Mouse (Mus musculus) spleen, postnatal 14 days (tissue): Measurements from ENCODE around the gene Pask.
"Not testable (repeated sequence)": the region's sequence is repeated elsewhere in the genome, so short reads cannot be mapped to it uniquely, and the experiment has no call there.

Experiments used
- DNase-seq, 2 experiments: peaks; one replicate each; pipeline ENCODE4 v3.0.0; 2021 to 2022; ENCODE audit warnings: low spot score in 2 of 2

The Pask gene

DNA sequence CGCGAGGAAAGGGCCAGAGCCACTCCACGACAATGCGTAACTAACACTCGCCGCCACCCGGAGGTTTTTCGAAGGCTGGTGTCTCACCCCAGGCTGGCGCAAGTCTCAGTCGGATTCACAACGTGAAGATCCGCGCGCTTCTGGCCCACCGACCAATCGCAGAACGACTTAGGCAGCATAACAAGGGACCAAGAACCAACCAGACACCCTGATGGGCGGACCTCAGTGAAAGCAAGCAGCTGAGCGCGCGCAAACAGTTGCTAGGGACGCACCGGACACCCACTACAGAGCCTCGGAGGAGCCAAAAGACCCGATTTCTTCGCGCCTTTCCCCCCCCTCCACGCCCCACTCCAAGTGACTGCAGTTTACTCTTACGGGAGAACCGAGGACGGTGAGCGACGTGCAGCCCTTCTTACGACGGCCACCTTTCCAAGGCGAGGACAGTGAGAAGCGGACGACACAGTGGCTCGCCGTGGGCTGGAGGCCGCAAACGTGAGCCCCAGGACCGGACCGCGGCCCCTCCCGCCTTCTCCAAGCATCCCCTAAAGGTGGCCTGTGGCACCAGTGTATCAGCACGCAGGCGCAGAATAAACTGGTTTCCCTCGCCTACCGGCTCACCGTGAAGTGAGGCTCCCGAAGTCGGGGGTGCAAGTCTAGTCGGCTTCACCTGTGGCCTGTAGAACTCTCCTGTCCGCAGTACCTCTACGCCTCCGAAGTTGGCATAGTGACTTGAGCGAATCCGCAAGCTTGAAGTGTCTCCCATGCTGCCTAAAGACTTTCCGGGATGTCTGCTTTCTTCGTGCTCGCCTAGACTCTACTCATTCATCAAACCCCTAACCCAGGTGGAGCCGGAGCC, at the start of gene Pask, which contains the start of gene Ppp1r7:
Gene Pask (minus strand): TSS at position 835 of the 856 bp plus-strand sequence.
Gene Ppp1r7 (plus strand): TSS at position 207 of the 856 bp plus-strand sequence.
- DNase-seq = peak; percentile 83 to 89

DNA sequence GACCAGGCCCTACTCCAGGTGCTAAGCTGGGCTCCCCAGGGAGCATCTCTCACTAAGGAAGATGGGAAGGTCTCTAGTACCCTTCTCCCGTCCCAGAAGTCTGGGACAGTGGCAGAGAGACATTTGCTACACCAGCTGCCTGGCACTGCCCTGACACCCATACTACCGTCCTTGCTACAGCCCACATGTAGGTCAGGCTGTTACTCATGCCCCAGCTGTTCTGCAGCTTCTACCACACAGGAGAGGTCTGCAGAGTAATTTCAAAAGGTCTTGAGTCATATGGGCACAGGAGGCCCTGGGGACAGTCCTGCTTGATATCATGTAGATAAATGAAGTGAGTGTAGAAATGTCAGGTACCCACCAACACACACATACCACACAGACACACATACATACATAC, 45.6 kb upstream of the Pask start:
- DNase-seq = no peak

- DNase-seq = no peak
Measured at GRCm38 (mm10) chr1:93387198-93387597, 43.9 kb upstream of the Pask start.

DNA sequence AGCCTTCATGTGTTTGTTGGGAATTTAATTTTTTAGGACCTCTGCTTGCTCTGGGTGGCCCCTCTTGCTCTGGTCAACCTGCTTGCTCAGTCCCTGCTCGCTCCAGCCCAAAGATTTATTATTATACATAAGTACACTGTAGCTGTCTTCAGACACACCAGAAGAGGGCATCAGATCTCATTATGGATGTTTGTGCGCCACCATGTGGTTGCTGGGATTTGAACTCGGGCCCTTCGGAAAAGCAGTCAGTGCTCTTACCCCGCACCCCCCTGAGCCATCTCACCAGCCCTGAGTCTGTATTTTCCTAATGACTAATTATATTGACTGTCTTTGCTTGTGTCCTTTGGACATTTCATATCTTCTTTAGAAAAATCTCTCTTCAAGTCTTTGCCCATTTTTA, 35.8 kb upstream of the Pask start:
- DNase-seq = no peak

DNA sequence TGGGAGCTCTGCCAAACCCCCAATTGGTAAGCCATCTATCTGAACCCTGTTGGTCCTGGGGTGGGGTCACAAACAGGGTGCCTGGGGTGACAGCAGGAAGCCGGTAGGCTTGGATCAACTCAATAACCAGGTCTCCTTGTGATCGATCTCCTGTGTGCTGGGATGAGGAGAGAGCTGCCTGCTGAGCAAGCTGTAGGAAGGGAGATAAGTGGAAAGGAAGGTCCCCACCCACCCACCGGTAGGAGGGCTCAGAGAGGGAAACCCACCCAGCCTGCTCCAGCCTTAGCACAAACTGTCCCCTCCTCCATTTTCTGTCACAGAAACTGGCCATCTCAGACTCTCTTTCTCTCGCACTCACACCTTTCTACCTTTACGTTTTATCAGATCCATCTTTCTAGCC, 34.0 kb upstream of the Pask start:
- DNase-seq = no peak

GRCm38 (mm10) chr1:93373665-93374064, 30.4 kb upstream of the Pask start, which contains the start of gene Ano7:
Gene Ano7, plus strand, starts transcription at chr1:93373930.
- no peak for DNase-seq

DNA sequence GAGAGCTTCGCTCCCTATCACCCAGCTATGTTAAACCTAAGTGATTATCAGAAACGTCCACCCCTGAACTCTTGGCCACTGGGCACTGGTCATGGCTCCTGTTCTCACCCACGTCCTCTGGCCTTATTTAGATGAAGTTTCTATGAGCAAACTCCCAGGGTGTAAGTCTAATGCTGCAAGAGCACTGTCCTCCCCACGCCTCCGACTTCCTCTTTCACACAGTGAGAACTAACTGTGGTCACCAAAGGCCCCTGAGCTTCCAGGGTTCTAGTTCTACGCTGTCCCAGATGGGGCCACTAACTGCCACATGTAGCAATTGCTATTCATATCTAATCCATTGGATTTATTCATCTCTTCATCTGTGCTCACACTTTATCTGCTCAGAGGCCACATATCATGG, 22.4 kb upstream of the Pask start:
- DNase-seq = no peak

- no peak for DNase-seq
Measured at GRCm38 (mm10) chr1:93362661-93363060, 19.4 kb upstream of the Pask start.

DNA sequence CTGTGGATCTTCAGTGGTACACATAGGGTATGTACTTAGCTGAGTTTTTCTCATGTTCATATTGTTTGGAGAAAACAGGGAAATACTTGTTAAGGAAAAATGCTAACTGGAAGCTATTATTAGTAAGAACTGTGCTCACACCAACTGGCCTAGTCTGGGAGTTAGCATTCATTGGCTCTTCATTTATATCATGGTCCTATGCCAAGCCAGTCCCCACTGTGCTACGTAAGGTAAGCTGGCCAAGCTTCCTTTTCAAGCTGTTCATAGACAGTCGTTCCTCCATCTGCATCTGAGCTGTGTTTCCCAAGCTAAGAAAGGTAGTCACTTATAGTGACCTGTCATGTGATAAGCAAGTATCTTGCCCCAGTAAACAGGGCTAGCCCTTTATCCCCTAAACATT, 9.4 kb upstream of the Pask start:
- DNase-seq = no peak

GRCm38 (mm10) chr1:93349701-93350100, 6.4 kb upstream of the Pask start:
- no peak for DNase-seq

GRCm38 (mm10) chr1:93347176-93347575, 3.9 kb upstream of the Pask start:
- no peak for DNase-seq

- peak; percentile 76 to 85 for DNase-seq
Measured at GRCm38 (mm10) chr1:93343504-93344047, 294 bp upstream of the Pask start.

GRCm38 (mm10) chr1:93334621-93335020, 8.7 kb downstream of the Pask start:
- DNase-seq = no peak

- DNase-seq = no peak
Measured at GRCm38 (mm10) chr1:93326446-93326845, 16.8 kb downstream of the Pask start.

- DNase-seq = no peak
Measured at GRCm38 (mm10) chr1:93323973-93324372, 19.3 kb downstream of the Pask start.

DNA sequence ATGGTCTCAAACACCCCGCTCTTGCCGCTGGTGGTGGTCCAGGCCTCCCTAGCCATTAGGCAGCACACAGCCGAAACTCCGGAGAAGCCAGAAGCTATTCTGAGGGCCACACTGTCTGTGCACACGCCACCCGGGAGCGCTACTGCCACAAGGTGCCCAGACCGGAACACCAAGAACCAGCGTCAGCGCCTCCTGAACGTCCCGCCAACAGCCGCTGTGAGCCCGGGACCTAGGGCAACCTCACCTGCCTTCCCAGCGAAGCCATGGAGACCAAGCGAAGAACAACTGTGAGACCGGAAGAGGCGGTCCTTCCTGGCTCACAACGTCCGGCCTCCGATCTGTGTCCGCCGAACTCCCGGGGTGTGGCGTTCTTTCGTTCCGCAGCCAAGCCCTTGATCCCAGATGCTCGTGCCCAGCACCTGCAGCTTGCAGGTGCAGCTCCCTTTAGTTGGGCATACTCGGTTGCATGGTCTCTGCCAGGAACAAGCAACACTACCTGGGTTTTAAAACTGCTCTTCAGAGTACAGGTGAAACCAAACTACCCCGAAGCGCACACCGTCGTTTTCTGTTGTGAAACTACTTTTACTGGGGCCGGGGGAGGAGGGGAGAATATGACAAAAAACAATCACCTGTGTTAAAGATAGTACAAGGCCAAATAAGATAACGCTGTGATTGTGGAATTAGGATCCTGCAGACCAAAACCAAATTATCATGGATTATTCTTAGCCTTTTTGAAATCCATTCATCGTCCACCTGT, 37.5 kb downstream of the Pask start, which contains the start of gene Mterf4:
Gene Mterf4 (minus strand): TSS at position 335 of the 757 bp plus-strand sequence.
- peak; percentile 55 to 73 for DNase-seq

DNA sequence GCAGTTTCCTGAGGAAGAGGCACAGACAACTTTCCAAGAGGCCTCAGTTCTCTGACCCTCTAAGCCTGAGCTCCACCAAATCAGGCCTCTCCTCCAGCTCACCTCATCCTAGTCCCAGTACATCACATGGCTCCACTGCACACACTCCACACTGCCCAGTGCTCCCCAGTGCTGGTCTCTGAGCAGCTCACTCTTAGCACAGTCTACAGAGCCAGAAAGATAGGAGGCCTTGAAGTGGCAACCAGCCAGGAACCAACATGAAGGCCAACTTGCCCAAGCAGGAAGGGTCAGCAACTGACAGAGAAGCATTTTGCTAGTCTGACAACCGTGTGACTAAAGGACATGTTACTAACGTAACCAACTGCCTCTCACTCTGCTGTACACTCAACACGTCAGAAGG, 42.7 kb downstream of the Pask start:
- no peak for DNase-seq

- no peak for DNase-seq
Measured at GRCm38 (mm10) chr1:93299791-93300190, 43.5 kb downstream of the Pask start.

GRCm38 (mm10) chr1:93294491-93294890, 48.8 kb downstream of the Pask start:
- DNase-seq = not testable (repeated sequence)

DNA sequence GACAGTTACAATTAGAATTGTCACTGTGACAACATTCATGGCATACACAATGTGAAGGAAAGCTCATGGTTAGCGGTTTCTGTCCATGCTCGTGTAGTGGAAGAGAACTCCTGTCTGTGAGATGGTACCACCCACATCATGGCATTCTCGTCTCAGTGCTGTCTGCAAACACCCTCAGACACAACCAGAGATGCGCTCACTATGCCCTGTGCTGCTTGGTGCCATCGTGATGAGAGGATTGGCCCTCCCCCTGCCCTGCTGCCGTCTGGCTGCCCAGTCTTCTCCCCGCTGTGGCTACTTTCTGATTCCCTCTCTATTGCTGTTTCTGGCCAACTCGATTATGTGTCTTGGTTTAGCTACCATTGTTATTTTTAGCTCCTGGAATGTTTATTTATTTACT, 51.3 kb downstream of the Pask start:
- no peak for DNase-seq

- no peak for DNase-seq
Measured at GRCm38 (mm10) chr1:93291591-93291990, 51.7 kb downstream of the Pask start.

- DNase-seq = no peak
Measured at GRCm38 (mm10) chr1:93290956-93291355, 52.3 kb downstream of the Pask start.
